Mouse (Mus musculus): ENCODE data around the gene Ccdc74a. TPM values are rescaled to one million over a fixed set of nuclear protein-coding genes. Genes with fewer than 3 reads are reported as not detected.

The Ccdc74a gene
- polyA plus RNA-seq, 1 experiment, result not detected

DNA sequence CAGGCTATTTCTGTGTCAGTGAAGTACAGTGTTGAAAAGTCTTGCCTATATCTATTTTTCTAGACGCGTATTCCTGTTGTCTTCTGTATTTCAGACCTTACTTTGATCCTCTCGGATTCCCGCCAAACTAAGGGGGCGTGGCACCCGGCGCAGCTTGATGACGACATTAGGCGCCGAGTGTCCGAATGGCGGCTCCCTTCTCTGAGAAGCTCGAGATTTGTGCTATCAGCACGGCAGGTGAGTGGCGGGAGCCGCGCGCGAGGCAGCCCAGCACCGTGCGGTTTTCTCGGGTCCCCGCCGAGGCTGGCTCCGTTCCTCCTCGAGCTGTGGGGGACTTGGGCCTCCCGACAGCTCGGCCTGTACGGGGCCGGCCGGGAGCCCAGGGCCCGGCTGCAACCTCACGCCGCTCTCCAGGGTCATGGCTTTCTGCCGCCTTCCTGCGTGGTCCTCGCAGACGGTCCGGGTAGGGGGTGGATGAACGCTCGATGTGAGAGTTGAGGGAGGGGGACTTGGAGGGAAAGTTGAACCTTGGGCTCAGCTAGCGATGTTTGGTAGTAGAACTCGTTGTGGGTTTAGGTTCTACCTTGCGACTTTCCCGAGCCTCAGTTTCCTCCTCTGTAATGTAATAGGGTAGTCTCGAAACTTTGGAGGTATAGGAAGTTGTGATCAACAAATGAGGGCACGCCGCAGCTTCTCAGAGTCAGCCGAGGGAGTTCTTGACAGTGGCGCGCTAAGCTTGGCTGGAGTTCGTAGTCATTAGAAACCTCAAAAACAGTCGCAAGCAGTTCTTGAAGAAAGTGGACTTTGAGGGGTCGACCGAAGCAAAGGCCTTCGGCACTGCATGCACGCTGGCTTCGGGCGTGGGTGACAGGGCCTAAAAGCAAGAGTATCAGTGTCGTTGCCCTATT lies 26.8 kb upstream of the Ccdc74a start, which contains the start of gene Smpd4:
Gene Smpd4 (plus strand): TSS at position 157 of the 908 bp plus-strand sequence.
- Histone ChIP-seq H3K27ac (ENCODE audit: insufficient read depth, low read depth, low read length) (no peak within 1 kb of the TSS), H3K4me1 (ENCODE audit: control insufficient read depth, insufficient read depth, low read length) (peaks cover 6% of the 10 kb centered on the region), H3K4me3 (ENCODE audit: insufficient read depth, low read depth, low read length) (peak within 1 kb of the TSS; percentile 83)
- no peak for TF ChIP-seq CTCF (IDR thresholded peaks at IDR 0.05; ENCODE audit: insufficient read depth, low read depth, low read length)
- TF ChIP-seq POLR2A (IDR thresholded peaks at IDR 0.05; ENCODE audit: insufficient read depth, low read depth, low read length), result 0 out of 2 replicates have a peak, but pooled peaks have one; percentile 44
- 2% methylated on average over 60 of the region's 60 CpGs for WGBS

DNA sequence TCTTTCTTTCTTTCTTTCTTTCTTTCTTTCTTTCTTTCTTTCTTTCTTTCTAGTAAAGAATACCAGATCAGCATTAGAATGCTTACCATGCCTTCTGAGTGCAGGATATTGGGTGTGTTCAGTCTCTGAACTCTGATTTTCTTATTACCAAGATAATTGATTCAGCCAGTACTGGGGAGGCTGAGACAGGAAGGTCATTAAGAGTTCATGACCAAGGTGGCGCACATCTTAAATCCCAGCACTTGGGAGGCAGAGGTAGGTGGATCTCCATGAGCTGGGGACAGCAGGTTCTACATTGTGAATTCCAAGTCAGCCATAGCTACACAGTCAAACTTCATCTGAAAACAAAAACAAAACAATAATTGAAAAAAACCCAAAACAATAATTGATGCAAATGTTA lies 24.3 kb upstream of the Ccdc74a start:
- no peak for TF ChIP-seq CTCF (IDR thresholded peaks at IDR 0.05; ENCODE audit: insufficient read depth, low read depth, low read length)
- no peak for TF ChIP-seq POLR2A (IDR thresholded peaks at IDR 0.05; ENCODE audit: insufficient read depth, low read depth, low read length)
- H3K4me1 ChIP-seq (ENCODE audit: control insufficient read depth, insufficient read depth, low read length), result peaks cover 6% of the 10 kb centered on the region

DNA sequence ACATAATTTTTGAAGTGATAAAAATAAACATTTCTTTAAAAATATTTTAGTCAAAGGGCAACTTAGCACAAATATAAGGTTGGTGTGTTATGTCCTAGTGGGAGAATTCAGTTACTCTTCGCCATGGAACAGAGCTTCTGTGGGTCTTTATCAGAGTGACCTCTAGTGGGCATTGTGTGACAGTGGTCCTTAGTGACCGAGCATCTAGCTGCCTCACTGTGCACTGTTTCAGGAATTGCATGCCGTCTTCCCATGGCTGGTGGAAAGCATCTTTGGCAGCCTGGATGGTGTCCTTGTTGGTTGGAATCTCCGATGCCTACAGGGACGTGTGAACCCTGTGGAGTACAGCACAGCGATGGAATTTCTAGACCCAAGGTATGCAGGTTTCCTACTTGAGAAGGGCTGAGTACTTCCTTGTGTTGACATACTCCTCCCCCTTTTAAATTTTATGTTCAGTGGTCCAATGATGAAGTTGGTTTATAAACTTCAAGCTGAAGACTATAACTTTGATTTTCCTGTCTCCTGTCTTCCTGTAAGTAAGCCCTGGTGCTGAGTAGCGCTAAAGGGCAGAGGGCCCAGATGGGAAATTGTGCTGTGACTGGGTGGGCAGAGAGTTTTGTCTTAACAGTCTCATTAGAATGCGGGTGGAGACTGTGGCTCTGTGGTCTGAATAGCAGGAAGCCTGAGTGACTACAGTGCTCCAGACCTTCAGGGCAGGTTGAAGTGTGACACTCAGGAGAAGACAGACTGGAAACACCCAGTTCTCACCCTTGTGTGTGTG lies 20.6 kb upstream of the Ccdc74a start:
- WGBS, result 67% methylated on average over 8 of the region's 8 CpGs
- Histone ChIP-seq H3K4me1 (ENCODE audit: control insufficient read depth, insufficient read depth, low read length) (no peaks in the 10 kb centered on the region), H3K27ac (ENCODE audit: insufficient read depth, low read depth, low read length) (no peak overlapping the region), H3K4me3 (ENCODE audit: insufficient read depth, low read depth, low read length) (no peak overlapping the region)
- no peak for TF ChIP-seq CTCF (IDR thresholded peaks at IDR 0.05; ENCODE audit: insufficient read depth, low read depth, low read length)
- TF ChIP-seq POLR2A (IDR thresholded peaks at IDR 0.05; ENCODE audit: insufficient read depth, low read depth, low read length), result no peak

More for the DNA sequence above, 24.3 kb upstream of the Ccdc74a start:
- no peak overlapping the region for H3K27ac ChIP-seq (ENCODE audit: insufficient read depth, low read depth, low read length)
- 94% methylated on average over 1 of the region's 1 CpGs for WGBS
- no peak overlapping the region for H3K4me3 ChIP-seq (ENCODE audit: insufficient read depth, low read depth, low read length)

DNA sequence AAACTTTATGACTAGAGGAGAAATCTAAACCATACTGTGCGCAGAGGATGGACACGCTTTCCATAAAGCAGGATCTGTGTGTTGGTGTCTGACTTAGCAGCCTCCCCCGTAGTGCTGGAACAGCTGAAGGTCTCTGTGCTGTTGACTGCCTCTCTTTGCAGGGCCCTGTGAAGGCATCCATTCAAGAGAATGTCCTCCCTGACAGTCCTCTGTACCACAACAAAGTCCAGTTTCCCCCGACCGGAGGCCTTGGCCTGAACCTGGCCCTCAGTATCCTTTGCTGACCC lies 20.1 kb upstream of the Ccdc74a start:
- 93% methylated on average over 5 of the region's 5 CpGs for WGBS
- Histone ChIP-seq H3K4me3 (ENCODE audit: insufficient read depth, low read depth, low read length) (no peak overlapping the region), H3K27ac (ENCODE audit: insufficient read depth, low read depth, low read length) (no peak overlapping the region), H3K4me1 (ENCODE audit: control insufficient read depth, insufficient read depth, low read length) (no peaks in the 10 kb centered on the region)
- TF ChIP-seq CTCF (IDR thresholded peaks at IDR 0.05; ENCODE audit: insufficient read depth, low read depth, low read length) (no peak), POLR2A (IDR thresholded peaks at IDR 0.05; ENCODE audit: insufficient read depth, low read depth, low read length) (no peak)

DNA sequence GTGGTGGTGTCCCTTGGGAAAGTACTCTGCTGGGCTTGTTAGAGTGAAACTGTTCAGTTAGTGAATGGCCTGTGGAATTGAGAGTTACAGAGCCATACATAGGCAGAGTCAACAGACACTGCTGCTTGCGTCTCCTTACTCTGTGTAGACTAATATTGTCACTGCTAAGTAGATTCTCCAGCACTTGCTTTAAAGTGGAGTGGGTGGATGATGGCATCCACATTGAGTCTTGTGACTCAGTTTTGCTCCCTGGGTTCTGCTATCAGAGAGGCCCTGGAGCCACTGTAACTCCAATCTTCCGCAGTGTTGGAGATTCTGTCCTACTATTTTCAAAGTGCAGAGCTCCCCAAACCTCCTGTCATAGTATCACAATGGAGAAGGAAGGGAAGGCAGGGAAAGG lies 13.7 kb upstream of the Ccdc74a start:
- TF ChIP-seq POLR2A (IDR thresholded peaks at IDR 0.05; ENCODE audit: insufficient read depth, low read depth, low read length), result no peak
- TF ChIP-seq CTCF (IDR thresholded peaks at IDR 0.05; ENCODE audit: insufficient read depth, low read depth, low read length), result no peak
- no peak overlapping the region for H3K27ac ChIP-seq (ENCODE audit: insufficient read depth, low read depth, low read length)
- 58% methylated on average over 2 of the region's 2 CpGs for WGBS
- H3K4me1 ChIP-seq (ENCODE audit: control insufficient read depth, insufficient read depth, low read length), result peaks cover 12% of the 10 kb centered on the region
- no peak overlapping the region for H3K4me3 ChIP-seq (ENCODE audit: insufficient read depth, low read depth, low read length)

DNA sequence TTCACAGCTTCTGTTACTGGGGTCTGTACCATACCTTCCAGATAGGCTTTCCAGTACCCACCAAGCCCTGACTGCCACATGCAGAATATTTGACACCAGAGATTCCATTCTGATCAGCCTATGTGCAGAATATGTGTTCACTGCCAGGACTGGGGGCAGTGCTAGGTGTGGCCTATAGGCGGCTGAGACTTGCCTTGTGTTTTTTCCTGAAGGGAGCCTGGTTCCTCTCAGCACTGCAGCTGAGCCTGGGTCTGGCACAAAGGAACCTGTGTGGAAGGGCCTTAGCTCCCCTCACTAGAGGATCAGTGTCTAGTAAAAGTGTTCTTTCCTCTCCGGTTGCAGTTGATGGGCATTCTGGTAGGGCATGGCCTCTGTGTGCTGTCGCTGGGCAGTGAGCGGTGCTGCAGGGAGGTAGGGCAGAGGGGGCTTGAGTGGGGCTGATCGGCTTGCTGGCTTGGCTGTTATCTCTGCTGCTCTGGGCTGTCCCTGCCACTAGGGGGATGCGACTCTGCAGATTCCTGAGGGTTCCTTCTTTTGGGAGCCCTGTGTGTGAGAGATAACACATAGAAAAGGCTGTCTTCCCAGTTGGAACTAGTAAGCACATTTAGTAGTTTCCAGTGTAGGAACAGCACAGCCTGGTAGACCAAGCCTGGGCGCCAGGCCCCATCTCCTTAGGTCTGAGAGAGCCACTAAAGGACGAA lies 12.6 kb upstream of the Ccdc74a start:
- TF ChIP-seq POLR2A (IDR thresholded peaks at IDR 0.05; ENCODE audit: insufficient read depth, low read depth, low read length) (no peak), CTCF (IDR thresholded peaks at IDR 0.05; ENCODE audit: insufficient read depth, low read depth, low read length) (no peak)
- 75% methylated on average over 8 of the region's 8 CpGs for WGBS
- Histone ChIP-seq H3K4me3 (ENCODE audit: insufficient read depth, low read depth, low read length) (no peak overlapping the region), H3K27ac (ENCODE audit: insufficient read depth, low read depth, low read length) (no peak overlapping the region), H3K4me1 (ENCODE audit: control insufficient read depth, insufficient read depth, low read length) (peaks cover 12% of the 10 kb centered on the region)

DNA sequence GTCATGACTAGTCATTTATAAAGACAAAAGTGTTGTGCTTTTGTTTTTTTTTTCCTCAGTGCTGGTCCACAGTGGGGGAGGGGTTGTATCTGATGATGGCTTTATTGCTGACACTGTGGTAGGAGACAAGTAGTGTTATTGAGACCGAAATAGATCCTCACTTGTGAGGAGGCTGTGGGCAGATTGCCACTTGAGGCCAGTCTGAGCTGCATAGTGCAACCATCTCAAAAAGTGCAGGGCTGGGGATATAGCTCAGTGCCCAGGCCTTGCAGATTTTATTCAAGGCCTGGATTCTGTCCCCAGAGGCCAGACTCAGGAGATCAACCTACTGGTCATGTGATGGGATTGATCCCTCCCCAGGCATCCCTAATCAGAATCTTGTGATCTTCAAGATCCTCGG lies 9.4 kb upstream of the Ccdc74a start:
- no peak overlapping the region for H3K4me3 ChIP-seq (ENCODE audit: insufficient read depth, low read depth, low read length)
- WGBS, result 92% methylated on average over 2 of the region's 2 CpGs
- no peak overlapping the region for H3K27ac ChIP-seq (ENCODE audit: insufficient read depth, low read depth, low read length)
- no peak for TF ChIP-seq CTCF (IDR thresholded peaks at IDR 0.05; ENCODE audit: insufficient read depth, low read depth, low read length)
- no peak for TF ChIP-seq POLR2A (IDR thresholded peaks at IDR 0.05; ENCODE audit: insufficient read depth, low read depth, low read length)
- H3K4me1 ChIP-seq (ENCODE audit: control insufficient read depth, insufficient read depth, low read length), result peaks cover 12% of the 10 kb centered on the region

DNA sequence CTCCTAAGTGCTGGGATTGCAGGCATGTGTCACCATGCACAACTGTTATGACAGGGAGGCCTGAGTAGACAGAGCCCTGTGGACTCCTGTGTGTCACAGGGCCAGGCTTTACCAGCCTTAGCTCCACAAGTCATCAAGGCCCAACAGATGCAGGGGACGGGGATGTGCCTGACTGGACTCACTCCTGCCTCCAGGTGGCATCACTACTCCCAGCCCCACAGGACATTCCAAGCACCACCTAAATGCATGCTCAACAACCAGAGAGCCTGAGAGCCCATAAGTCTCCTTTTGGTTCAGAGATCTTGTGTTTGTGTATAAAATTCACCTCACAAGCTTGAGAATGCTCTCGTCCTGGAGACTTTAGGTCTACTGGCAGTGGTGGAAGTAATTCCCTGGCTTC lies 8.7 kb upstream of the Ccdc74a start:
- no peak overlapping the region for H3K27ac ChIP-seq (ENCODE audit: insufficient read depth, low read depth, low read length)
- 92% methylated on average over 2 of the region's 2 CpGs for WGBS
- no peak overlapping the region for H3K4me3 ChIP-seq (ENCODE audit: insufficient read depth, low read depth, low read length)
- peaks cover 7% of the 10 kb centered on the region; the same call in 1 of the 2 replicates for H3K4me1 ChIP-seq (ENCODE audit: control insufficient read depth, insufficient read depth, low read length)
- no peak for TF ChIP-seq CTCF (IDR thresholded peaks at IDR 0.05; ENCODE audit: insufficient read depth, low read depth, low read length)
- no peak for TF ChIP-seq POLR2A (IDR thresholded peaks at IDR 0.05; ENCODE audit: insufficient read depth, low read depth, low read length)
